Mouse (Mus musculus) left cerebral cortex, postnatal 10 days (tissue): Measurements from ENCODE around the gene Tnfsf15. TPM values are rescaled to one million over a fixed set of nuclear protein-coding genes. Genes with fewer than 3 reads are reported as not detected.

Source experiments
- DNase-seq, 2 experiments: peaks; one replicate each; pipeline ENCODE4 v3.0.0; 2021 to 2022; ENCODE audit warnings: low spot score in 2 of 2, mixed read lengths in 1 of 2; ENCODE audit errors: extremely low spot score in 1 of 2
- intact Hi-C: fragments of 180-260 bp; cut with DNase I; formaldehyde crosslinking; loops from one replicate; pipeline ENCODE4 v1.15.1; 2025
- total RNA-seq, 2 experiments: library from RNA; stranded (reverse); gene quantifications; 2 replicates each; pipeline ENCODE4 v1.2.3; 2021

The Tnfsf15 gene
- total RNA-seq, 2 experiments from 2014 or later, result 0.17 to 0.32 TPM

DNA sequence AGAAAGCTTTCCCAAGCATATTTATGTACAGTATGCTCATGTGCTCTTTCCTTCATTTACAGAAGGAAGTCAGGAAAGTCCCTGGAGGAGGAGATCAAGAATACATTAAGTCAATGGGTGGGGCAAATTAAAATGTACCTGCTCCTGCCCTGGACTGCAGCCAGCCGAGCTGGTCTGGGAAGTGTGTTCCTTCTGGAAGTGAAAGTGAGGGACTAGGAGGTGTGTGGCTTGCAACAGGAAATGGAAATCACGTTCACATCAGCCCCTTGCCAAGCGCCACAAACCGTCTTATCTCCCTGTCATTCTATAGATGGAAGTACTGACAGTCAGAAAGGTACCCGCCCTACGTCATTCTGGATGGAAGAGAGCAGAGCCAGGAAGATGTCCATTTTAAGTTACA lies 358 bp upstream of the Tnfsf15 start:
- DNase-seq, result peak in 1 of 2 experiments; percentile 28
- intact Hi-C loops, result no loop called here

DNA sequence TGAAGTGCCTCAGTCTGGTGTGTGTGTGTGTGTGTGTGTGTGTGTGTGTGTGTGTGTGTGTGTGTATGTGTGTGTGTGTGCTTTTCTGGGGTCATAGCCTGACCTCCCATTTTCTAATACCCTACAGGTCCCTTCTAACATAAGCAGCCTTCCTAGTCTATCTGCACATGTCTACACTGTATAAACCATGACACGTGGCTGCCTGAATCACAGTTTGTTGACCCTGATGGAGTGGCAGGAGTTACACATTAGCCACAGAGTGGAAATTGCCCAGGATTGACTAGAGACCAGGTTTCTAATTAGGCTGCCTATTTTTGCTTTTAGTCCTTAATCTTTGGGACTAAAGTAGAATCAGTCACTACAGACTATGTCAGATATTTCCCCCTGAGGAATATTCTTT lies 1.3 kb downstream of the Tnfsf15 start:
- no peak for DNase-seq
- intact Hi-C loops, result no loop called here

GRCm38 (mm10) chr4:63742763-63743371 lies 2.0 kb downstream of the Tnfsf15 start:
- DNase-seq, result no peak
- intact Hi-C loops, result no loop called here

GRCm38 (mm10) chr4:63742101-63742500 lies 2.8 kb downstream of the Tnfsf15 start:
- intact Hi-C loops, result no loop called here
- DNase-seq, result no peak

DNA sequence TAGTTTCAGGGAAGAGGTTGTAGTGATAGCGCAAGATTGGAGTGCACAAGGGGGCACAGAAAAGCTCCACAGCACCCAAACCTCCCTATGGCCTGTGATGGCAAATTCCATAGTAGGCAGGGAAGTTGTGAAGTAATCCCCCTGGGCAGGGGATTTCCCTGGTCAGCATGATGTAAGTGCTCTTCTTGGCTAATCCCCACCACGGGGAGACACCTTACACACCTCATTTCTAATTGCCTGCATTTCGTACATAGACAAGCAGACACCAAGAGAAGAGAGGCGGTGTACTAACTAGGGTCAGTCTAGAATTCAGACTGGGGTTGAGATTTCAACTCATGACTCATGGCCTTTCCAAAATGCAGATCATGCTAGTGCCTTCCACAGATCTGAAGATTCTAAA lies 4.2 kb downstream of the Tnfsf15 start:
- intact Hi-C loops, result no loop called here
- no peak for DNase-seq

- intact Hi-C loops, result no loop called here
- DNase-seq, result no peak
These were observed 4.9 kb downstream of the Tnfsf15 start for GRCm38 (mm10) chr4:63740001-63740400.

DNA sequence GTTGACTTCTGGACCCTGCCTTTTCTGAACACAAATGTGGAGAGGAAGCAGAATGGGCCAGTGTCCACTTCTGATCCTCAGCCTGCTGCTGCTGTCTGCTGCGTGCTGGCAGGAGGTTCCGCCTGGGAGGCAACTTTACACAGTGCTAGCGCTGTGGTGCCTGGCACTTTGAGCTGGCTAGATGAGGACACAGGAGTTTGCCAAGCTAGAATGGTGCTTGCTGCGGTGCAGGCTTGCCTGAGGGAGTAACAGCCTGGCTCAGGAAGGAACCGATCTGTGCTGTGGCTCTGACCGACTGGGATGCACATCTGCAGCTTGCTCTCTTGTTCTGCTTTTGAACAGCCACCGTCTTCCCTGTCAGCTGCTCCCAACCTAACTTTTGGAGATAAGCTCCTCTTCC lies 5.4 kb downstream of the Tnfsf15 start:
- intact Hi-C loops, result no loop called here
- peak; percentile 21 to 23 for DNase-seq

GRCm38 (mm10) chr4:63738364-63738997 lies 6.4 kb downstream of the Tnfsf15 start:
- DNase-seq, result no peak
- intact Hi-C loops, result no loop called here

- DNase-seq, result no peak
- intact Hi-C loops, result no loop called here
These were observed 13.6 kb downstream of the Tnfsf15 start for GRCm38 (mm10) chr4:63731299-63731698.

DNA sequence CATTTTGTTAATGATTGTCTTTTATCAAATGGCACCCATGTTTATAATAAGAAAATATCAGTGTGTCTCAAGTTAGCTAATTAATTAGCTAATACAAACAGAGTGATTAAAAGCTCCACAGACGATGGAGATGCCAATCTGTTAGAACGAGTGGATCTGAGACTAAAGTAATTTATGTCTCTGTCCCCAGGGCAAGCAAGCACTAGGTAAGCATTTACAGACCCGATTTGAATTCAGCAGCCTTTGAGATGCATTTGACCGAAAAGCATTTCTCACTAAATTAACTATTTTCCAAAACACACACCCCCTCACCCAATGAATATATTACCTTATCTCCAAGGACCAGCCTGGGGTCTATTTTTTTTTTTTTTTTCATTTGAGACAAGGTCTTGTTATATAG lies 18.2 kb downstream of the Tnfsf15 start:
- DNase-seq, result no peak
- intact Hi-C loops, result no loop called here

- no peak for DNase-seq
- intact Hi-C loops, result no loop called here
These were observed 18.9 kb downstream of the Tnfsf15 start for GRCm38 (mm10) chr4:63725981-63726380.

GRCm38 (mm10) chr4:63717922-63718643 lies 26.8 kb downstream of the Tnfsf15 start:
- DNase-seq, result peak in 1 of 2 experiments; percentile 80
- intact Hi-C loops, result no loop called here

DNA sequence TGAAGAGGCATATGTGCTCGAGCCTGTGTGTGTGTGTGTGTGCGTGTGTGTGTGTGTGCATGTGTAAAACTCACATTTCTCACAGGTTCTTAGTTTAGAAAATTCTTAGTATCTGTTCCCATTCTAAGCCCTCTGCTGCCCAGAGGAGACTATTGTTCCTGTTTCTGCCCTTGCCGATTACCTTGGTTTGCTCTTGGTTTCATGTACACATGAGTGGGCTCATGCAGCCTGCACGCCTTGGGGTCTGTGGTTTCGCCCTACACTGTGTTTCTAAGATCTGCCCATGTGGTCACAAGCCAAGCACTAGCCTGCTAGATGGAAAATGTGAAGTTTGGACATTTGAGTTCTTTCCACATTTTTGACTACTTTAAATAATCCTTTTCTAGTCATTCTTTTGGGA lies 33.0 kb downstream of the Tnfsf15 start:
- intact Hi-C loops, result no loop called here
- no peak for DNase-seq

DNA sequence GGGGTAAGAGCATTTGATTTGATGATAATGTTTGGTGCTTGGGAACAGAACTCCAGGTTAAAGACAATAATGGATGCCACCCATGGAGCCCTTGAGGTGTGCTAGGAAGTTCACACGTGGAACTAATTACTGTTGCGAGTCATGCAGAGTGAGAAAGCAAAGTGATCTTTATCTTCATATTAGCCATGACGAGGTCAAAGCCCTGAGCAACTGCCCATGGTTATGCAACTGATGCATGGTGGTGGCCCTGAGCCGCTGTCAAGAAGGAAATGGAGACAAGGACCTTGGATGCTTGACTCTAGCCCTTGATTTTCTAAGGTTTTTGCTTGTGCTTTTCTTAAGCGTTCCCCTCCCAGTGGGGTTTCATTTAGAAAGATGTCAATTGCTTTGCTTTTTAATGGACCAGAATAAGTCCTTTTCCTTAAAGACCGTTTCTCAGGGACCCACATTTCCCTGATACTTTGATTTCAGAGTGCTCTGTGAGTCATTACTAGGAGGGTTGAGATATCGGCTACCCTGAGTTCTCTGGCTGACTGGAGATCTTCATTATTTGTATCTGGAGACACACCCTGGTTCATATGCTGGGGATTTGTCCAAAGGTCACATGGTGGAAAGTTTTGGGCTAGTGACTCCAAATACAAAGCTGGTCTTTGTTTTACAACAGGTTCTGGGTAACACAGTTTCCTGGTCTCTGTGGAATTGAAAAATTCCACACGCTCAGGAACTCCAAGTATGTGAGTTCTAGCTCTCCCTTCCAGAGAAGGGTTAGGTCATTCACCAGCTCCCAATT lies 34.3 kb downstream of the Tnfsf15 start:
- DNase-seq, result no peak
- intact Hi-C loops, result no loop called here

DNA sequence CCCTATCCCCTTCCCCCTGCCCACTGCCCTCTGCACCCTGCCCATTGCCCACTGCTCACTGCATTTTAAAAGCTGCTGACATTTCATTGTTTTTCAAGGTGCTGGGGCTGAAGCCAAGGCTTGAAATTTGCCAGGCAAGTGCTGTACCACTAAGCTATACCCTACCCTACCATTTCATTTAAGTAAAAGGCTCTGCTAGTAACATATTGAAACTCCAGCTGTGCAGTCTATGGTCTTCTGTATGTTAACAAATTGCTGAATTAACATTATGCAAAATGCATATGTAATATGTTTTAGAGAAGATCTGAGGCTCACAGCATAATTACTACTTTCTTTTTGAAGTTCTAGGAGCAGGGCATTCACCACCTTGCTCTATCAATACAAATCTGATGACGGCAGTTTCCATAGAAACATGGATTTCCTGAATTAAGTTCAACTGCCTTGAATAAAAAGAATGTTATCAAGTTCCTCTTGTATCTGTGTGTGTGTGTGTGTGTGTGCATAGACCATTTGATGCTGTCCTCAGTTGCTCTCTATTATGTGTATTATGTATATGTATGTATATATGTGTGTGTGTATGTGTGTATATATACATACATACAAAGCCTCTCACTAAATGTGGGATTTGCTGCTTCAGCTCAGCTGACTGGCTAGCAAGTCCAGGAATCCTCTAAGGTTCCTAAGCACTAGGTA lies 38.5 kb downstream of the Tnfsf15 start:
- intact Hi-C loops, result no loop called here
- no peak for DNase-seq

GRCm38 (mm10) chr4:63704232-63704631 lies 40.7 kb downstream of the Tnfsf15 start:
- DNase-seq, result no peak
- intact Hi-C loops, result no loop called here

- DNase-seq, result no peak
- intact Hi-C loops, result no loop called here
These were observed 41.2 kb downstream of the Tnfsf15 start for GRCm38 (mm10) chr4:63703686-63704085.

DNA sequence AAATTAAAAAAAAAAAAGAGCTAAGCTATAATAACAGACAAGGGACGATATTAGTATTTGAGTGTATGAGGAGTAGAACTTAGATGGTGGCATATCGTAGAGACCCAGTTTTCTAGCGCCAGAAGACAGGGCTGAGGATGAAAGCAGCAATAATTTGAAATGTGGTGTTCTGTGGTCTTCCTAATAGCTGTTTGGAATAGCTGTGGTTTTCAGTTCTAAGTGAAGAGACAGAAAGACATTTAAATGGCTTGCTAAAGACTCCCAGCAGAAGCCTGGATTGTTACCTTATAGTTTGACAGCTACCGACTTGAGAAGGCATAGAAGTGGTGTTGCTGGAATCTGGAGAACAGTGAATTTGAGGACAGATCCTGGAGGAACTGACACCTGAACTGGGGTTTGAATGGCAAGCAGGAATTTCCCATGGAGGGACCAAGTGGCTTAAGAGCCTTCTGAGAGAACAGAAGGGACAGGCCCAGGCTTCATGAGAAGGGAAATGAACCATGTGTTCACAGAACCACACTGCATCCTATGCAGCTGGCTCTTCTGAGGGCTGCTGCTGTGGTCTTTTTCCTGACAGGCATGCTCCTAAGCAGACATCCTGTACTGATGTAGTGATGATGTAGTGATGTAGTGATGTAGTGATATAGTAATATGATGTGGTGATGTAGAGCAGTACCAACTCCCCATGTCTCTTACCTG lies 42.8 kb downstream of the Tnfsf15 start:
- DNase-seq, result no peak
- intact Hi-C loops, result no loop called here
